Mouse (Mus musculus) cortical plate, adult 2 months (tissue): ENCODE measurements at regions not wholly inside any gene's neighbourhood (a gene's known extent, or its start where the extent isn't known, plus 50 kb on each side); places are given as distances from the start of the nearest gene placed in this dataset.

Experiments
- H3K27ac ChIP-seq: fragments of 200-500 bp; 2 replicates; pipeline ENCODE4 v1.5.1; 2012; ENCODE audit warnings: low read length, control low read depth, inconsistent platforms; ENCODE audit not compliant: insufficient read depth
- H3K4me1 ChIP-seq: fragments of 200-500 bp; 2 replicates; pipeline ENCODE4 v1.6.1; 2011; ENCODE audit warnings: low read length; ENCODE audit not compliant: control insufficient read depth, insufficient read depth
- H3K4me3 ChIP-seq: fragments of 200-500 bp; 2 replicates; pipeline ENCODE4 v1.5.1; 2011; ENCODE audit warnings: mild to moderate bottlenecking, low read length, control low read depth; ENCODE audit not compliant: insufficient read depth
- CTCF ChIP-seq: fragments of 200-500 bp; IDR thresholded peaks from 2 replicates; pipeline ENCODE4 v1.5.1; 2011; ENCODE audit warnings: mild to moderate bottlenecking, control low read depth, low read length; ENCODE audit not compliant: insufficient read depth; ENCODE audit errors: extremely low read depth
- POLR2A ChIP-seq: fragments of 200-500 bp; IDR thresholded peaks from 2 replicates; pipeline ENCODE4 v1.6.1; 2011; ENCODE audit warnings: mild to moderate bottlenecking, low read length, control low read depth; ENCODE audit not compliant: insufficient read depth; ENCODE audit errors: extremely low read depth

GRCm38 (mm10) chr15:45612954-45613353, 5478.8 kb downstream of the 9330182O14Rik start:
- no peak overlapping the region for H3K27ac ChIP-seq
- no peak overlapping the region for H3K4me3 ChIP-seq
- TF ChIP-seq POLR2A = no peak
- H3K4me1 ChIP-seq = no peaks in the 10 kb centered on the region

GRCm38 (mm10) chr15:45646256-45646655, 5512.1 kb downstream of the 9330182O14Rik start:
- Histone ChIP-seq H3K4me3 (no peak overlapping the region), H3K4me1 (no peaks in the 10 kb centered on the region), H3K27ac (no peak overlapping the region)
- TF ChIP-seq POLR2A = no peak
- TF ChIP-seq CTCF = no peak

GRCm38 (mm10) chr15:45663601-45664000, 5529.4 kb downstream of the 9330182O14Rik start:
- Histone ChIP-seq H3K4me3 (no peak overlapping the region), H3K27ac (no peak overlapping the region), H3K4me1 (no peaks in the 10 kb centered on the region)
- TF ChIP-seq CTCF = no peak

GRCm38 (mm10) chr15:45689446-45689845, 5555.3 kb downstream of the 9330182O14Rik start:
- Histone ChIP-seq H3K4me3 (no peak overlapping the region), H3K4me1 (no peaks in the 10 kb centered on the region), H3K27ac (no peak overlapping the region)
- TF ChIP-seq CTCF (no peak), POLR2A (no peak)

GRCm38 (mm10) chr15:45690026-45690425, 5555.9 kb downstream of the 9330182O14Rik start:
- TF ChIP-seq POLR2A (no peak), CTCF (no peak)
- Histone ChIP-seq H3K4me3 (no peak overlapping the region), H3K27ac (no peak overlapping the region), H3K4me1 (no peaks in the 10 kb centered on the region)

GRCm38 (mm10) chr15:45711109-45711508, 5576.9 kb downstream of the 9330182O14Rik start:
- Histone ChIP-seq H3K4me3 (no peak overlapping the region), H3K4me1 (no peaks in the 10 kb centered on the region), H3K27ac (no peak overlapping the region)
- no peak for TF ChIP-seq CTCF
- no peak for TF ChIP-seq POLR2A

- no peaks in the 10 kb centered on the region for H3K4me1 ChIP-seq
- no peak overlapping the region for H3K4me3 ChIP-seq
- no peak overlapping the region for H3K27ac ChIP-seq
- TF ChIP-seq CTCF (no peak), POLR2A (no peak)
Measured at GRCm38 (mm10) chr15:45730370-45731153, 5596.4 kb downstream of the 9330182O14Rik start.

GRCm38 (mm10) chr15:45763225-45763624, 5629.1 kb downstream of the 9330182O14Rik start:
- TF ChIP-seq CTCF (0 out of 2 replicates have a peak, but pooled peaks have one; percentile 23), POLR2A (no peak)
- H3K4me3 ChIP-seq = no peak overlapping the region
- H3K27ac ChIP-seq = no peak overlapping the region
- H3K4me1 ChIP-seq = no peaks in the 10 kb centered on the region
